Mouse (Mus musculus) gastrocnemius, adult 18-20 months (tissue): ENCODE data around the gene Thap12. TPM values are rescaled to one million over a fixed set of nuclear protein-coding genes. Genes with fewer than 3 reads are reported as not detected.

Source experiments
- DNase-seq: peaks from one replicate; pipeline ENCODE4 v3.0.0; 2021; ENCODE audit warnings: low spot score
- long read RNA-seq, 2 experiments: library from polyadenylated mRNA; stranded (forward); transcript quantifications; one replicate each; pipeline ENCODE4 v2.0.0; 2021
- total RNA-seq, 2 experiments: library from RNA; stranded (reverse); gene quantifications; 2 replicates each; pipeline ENCODE4 v1.2.3; 2021

The Thap12 gene
- 100 to 1,000 TPM; 125 to 134 TPM for total RNA-seq
- long read RNA-seq, experiment 1, transcript Thap12-202 (6 exons, 1,123 nt): minor isoform, 37 of 247 reads
- long read RNA-seq, experiment 1, transcript Thap12-201 (5 exons, 3,723 nt): major isoform, 161 of 247 reads
- long read RNA-seq, experiment 1, partial matches to known transcripts: 34 of 247 reads
- long read RNA-seq, experiment 1, other reads (novel, unspliced or antisense): 10 of 247 reads
- long read RNA-seq, experiment 2, transcript Thap12-201 (5 exons, 3,723 nt): major isoform, 85 of 142 reads
- long read RNA-seq, experiment 2, transcript Thap12-202 (6 exons, 1,123 nt): minor isoform, 33 of 142 reads
- long read RNA-seq, experiment 2, partial matches to known transcripts: 10 of 142 reads
- long read RNA-seq, experiment 2, other reads (novel, unspliced or antisense): 11 of 142 reads

DNA sequence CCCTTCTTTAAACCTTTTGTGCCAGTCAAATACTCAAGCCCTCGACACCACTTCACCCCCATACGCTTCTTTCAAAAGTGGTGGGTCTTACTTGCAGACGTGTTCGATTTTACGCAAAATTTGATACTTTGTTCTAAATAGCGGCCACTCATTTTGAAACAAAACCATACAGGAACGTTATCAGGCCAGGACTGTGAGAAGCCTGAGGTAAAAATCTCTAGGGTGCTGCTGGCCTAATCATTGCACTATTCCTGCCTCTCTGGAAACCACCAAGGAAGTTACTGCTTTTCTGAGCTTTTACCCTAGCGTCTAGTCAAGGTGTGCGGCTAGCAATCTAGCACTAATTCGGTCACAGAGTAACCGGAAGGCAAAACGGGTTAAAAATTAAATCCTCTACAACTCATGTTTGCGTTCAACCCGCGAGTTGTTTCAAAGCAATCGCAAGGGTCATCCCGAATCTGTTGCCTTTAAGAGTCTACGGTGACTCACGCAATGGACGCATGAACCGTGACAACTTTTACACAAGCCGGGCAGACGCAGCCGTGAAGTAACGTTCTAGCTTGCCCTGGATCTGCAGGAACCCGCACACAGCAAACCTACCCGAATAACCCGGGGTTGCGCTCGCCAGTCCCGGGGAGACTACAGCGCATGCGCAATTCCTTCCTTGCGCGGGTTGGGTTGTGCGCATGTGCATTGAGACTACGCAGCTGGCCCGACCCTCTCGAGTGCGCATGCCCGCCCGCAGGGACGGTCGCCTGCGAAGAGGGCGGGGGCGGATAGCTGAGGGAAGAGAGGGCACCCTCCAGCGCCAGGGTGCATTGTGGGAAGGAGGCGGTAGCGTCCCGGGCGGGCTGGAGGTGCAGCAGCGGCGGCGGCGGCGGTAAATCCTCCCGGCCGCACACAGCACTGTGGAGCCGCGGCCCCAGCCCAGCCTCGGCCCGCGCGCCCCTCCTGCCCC is at the start of gene Thap12:
Gene Thap12, plus strand, starts transcription at position 821 of the 958 bp plus-strand sequence.
- DNase-seq: peak; percentile 99

DNA sequence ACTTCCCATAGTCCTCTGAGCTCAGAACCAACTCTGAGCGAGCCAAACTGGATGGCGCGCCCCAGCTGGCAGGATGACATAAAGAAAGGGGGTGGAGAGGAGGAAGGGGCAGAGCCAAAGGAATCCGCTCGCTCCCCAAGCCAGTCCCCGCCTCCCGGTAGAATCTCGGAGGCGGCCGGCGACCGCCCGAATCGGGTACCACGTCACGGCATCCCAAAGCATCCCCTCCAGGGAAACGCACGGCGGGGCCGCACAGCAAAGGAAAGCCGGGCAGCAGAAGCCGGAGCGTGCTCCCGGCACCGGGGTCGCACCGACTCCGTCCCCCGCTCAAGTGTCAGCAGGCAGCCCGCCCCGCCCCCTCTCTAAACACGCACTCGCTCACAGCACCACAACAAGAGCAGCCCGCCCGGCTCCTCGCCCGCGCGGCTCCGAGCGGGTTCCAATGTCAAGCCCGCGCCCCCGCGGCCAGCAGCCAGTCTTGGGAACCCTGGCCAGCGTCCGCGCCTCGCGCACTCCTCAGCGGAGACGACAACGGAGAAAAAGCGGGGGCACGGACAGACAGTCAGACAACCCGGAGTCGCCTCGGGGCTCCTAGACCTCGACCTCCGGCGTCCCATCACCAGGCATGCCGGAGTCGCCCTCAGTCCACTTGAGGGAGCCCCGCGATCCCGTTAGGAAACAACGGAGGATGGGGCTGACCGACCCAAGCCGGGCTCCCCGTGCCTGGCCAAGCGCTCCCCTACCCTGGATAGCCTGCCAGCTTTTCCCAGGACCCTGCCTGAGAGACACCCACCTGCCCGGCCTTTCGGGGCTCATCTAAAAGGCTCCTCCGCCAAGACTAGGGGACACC is 47.0 kb upstream of the Thap12 start:
- peak; percentile 78 for DNase-seq

GRCm38 (mm10) chr7:98656531-98657221 is 46.2 kb upstream of the Thap12 start, which contains the start of gene Emsy:
Gene Emsy, minus strand, starts transcription at chr7:98656783.
- peak; percentile 96 for DNase-seq

GRCm38 (mm10) chr7:98665166-98665565 is 37.7 kb upstream of the Thap12 start:
- DNase-seq: no peak

DNA sequence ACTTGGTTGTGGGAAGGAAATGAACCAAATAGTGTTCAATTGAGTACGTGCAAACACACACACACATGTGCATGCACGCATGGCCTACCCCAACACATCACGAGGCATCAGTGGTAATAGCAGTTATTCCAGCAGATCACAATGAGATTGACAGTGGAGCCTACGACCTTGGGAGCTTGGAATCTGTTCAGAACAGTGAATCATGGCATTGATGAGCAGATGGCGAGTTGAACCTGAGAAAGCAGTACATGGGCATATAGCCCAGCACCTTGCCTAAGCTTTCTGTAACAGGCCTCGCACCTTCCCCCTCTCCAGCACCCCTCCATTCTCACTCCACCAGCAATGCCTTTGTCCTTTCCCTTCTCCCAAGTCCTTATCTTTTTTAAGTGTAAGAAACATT is 37.2 kb upstream of the Thap12 start:
- DNase-seq: no peak

DNA sequence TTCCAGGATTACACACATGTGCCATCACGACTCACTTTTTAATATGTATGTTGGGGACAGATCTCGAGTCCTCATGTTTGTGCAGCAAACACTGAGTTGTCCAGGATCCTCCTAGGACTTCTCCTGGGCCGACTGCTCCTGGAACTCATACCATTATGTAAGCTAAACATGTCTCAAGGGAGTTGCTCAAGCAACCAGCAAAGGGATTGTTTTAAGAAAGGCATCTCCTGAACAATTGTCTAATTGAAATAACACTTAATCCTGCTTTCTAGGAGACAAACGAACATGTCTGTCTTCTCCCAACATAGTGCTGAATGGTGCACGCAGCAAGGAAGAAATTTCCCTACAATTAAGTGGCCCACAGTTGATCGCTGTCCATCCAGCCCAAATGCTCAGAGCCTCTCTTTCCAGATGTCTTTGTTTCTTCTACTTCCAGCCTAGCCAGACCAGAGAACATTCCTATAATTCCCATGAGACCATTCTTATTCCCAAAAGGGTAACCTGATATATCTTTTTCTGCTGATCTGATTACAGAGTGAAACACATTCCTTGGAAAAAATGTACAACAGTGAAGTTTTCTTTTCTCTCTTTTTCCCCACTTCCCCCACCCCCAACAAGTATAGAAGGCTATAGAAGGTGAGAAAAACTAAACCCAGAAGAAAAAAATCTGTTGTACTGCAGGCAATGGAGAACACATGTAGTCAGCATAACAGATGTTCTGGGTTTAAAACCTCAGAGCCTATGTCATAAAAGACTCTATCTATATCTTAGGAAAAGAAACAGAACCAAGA is 34.8 kb upstream of the Thap12 start:
- peak; percentile 32 for DNase-seq

DNA sequence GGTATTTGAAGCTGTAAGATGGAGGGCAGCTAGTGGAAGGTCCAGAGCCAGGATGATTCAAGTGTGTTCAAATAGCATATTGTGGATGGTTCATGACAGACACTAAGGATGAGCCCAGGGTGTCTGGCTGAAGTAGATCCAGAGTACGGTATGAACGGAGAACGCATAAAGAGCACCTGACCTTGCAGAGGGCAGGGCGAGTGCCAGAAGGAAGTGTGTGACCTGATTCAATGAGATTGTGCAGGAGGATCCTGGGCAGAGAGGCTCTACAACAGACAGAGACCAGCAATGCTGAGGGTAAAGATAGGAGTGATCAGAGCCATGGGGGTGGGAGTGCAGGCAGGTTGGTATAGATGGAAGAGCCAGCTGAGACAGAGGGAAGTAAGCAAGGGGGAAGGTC is 32.1 kb upstream of the Thap12 start:
- no peak for DNase-seq

GRCm38 (mm10) chr7:98671416-98671815 is 31.5 kb upstream of the Thap12 start:
- peak; percentile 26 for DNase-seq

DNA sequence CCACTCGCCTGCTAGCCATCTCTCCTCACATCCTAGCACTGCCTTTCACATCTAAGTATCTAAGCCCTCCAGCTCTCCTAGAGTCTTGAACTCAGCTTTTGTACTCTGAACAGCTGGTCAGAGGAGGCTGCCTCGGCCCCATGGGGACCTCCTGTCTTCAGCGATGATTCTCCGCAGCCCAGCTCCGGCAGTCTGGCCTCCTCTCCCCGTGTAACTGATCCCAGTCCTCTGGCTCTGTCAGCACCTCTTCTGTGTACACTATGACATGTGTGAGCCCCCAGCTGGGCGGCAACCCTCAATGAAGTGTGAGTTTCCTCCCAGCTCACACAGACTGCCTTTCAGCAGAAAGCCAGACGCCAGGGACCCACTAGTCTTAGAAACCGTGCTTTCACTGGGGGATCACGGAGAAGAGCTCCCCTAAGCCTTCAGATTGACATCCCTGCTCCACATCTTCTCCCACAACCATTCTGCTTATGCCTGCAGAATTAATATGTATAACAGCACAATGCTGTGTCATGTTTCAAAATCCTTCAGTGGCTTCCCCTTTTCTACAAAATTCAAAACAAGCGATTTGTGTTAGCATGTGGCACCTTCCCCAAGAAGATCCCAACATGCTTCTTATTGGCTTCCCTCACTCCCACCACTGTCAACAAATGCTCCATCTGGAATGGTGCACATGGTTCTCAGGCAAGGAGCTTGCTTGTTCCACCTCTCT is 30.5 kb upstream of the Thap12 start:
- DNase-seq: peak; percentile 68

- DNase-seq: no peak
Measured at GRCm38 (mm10) chr7:98674344-98674743, 28.6 kb upstream of the Thap12 start.

GRCm38 (mm10) chr7:98677511-98677910 is 25.4 kb upstream of the Thap12 start:
- DNase-seq: no peak

DNA sequence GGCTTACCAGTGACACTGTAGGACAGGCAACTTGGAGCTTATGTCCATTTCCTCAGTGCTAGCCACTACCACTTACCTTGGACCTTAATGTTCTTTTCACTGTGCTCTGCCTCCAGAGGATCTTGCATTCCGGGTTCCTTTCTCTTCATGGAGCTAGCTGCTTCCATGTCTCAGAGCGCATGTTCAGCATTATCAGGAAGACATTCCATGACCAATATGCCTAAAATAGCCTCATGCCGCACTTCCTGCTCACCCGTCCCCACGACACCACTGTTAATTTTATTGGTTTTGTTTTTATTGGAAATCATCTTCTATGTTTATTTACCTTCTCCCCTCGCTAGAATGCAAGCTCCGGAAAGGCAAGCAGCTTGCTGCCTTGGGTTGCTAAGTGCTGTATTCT is 24.5 kb upstream of the Thap12 start:
- no peak for DNase-seq

DNA sequence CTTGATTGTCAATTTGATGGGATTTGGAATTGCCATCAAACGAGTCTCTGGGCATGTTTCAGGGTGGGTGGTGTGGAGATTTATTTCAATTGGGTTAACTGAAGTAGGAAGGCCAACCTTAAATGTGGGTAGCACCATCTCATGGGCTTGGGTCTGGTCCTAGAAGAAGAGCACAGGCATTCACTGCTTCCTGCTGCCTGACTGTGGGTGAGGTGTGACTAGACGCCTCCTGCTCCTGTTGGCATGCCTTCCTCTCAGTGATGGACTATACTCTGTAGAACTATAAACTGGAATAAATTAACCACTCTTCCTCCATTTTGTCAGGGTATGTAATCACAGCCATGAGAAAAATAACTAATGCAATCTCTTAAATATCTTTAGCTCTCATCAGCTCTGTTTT is 22.2 kb upstream of the Thap12 start:
- DNase-seq: no peak

DNA sequence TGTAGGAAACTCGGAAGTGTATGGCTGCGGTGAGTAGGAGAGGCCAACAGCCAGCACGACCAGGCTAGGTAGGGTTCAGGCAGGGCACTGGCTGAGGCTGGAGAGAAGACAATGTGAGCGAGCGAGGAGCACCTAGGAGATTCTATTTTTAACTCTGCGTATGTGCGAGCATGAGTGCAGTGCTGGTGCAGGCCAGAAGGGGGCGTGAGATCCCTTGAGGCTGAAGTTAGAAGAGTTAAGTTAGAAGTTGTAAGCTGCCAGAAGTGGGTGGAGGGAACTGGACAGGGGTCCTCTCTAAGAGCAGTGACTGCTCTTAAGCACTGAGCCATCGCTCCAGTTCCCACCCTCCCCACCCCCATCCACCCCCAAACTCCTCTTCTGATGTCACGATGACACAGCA is 20.1 kb upstream of the Thap12 start:
- DNase-seq: no peak

- DNase-seq: peak; percentile 28
Measured at GRCm38 (mm10) chr7:98685895-98686294, 17.0 kb upstream of the Thap12 start.

DNA sequence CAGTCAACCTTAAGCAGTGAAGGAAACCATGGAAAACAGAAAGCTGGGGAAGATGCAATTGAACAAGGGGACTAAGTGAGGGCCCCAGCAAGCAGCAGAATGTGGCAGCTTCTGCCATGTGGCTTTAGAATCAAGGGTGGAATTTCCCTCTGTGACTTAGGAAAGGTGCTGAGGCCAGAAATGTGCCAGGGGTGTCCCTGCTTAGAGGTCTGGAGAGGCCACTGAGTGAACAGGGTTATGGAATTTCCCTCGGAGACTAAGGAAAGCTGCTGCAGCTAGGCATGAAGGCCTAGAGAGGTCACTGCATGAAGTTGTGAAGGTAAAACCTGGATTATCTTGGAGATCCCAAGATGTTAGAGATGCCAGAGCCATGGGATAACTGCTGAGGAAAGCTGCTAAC is 12.8 kb upstream of the Thap12 start:
- no peak for DNase-seq

- no peak for DNase-seq
Measured at GRCm38 (mm10) chr7:98690831-98691230, 12.1 kb upstream of the Thap12 start.

GRCm38 (mm10) chr7:98692761-98693546 is 9.9 kb upstream of the Thap12 start:
- no peak for DNase-seq
